Mouse (Mus musculus): ENCODE data around the gene Hspg2.

GRCm38 (mm10) chr4:137448641-137449040 lies 19.9 kb upstream of the Hspg2 start:
- TF ChIP-seq CTCF (IDR thresholded peaks at IDR 0.05; ENCODE audit: low read depth, low read length) = no peak
- TF ChIP-seq POLR2A (IDR thresholded peaks at IDR 0.05; ENCODE audit: insufficient read depth, low read length) = no peak
- no peak for TF ChIP-seq EP300 (IDR thresholded peaks at IDR 0.05; ENCODE audit: insufficient read depth, low read depth, low read length)
